Mouse (Mus musculus): ENCODE measurements around the gene Ccr10. TPM values are rescaled to one million over a fixed set of nuclear protein-coding genes. Genes with fewer than 3 reads are reported as not detected.

Ccr10 gene
- 0.18 TPM for polyA plus RNA-seq (2012; fragmentation: generic; extraction: Trizol)
- long read RNA-seq, experiment 1 = 0 reads
- long read RNA-seq, experiment 2 = 0 reads

- Histone ChIP-seq H3K27me3 (ENCODE audit: control insufficient read depth, insufficient read depth, insufficient read length) (no peaks in the 10 kb centered on the region), H3K79me2 (ENCODE audit: control insufficient read depth, insufficient read depth) (peaks cover 9% of the 10 kb centered on the region), H3K4me3 (ENCODE audit: insufficient read depth, poor library complexity, severe bottlenecking) (peak within 1 kb of the TSS; percentile 29), H3ac (ENCODE audit: control insufficient read depth, insufficient read length, low read depth) (no peak within 1 kb of the TSS), H3K79me3 (ENCODE audit: low read depth) (peaks cover 4% of the 10 kb centered on the region), H3K36me3 (ENCODE audit: control insufficient read depth, insufficient read depth) (no peaks in the 10 kb centered on the region)
- no peak for TF ChIP-seq CEBPB (IDR thresholded peaks at IDR 0.05; ENCODE audit: low read depth)
Measured at GRCm38 (mm10) chr11:101174851-101175628, at the start of gene Ccr10. Ccr10 (minus strand) TSS chr11:101175443.

GRCm38 (mm10) chr11:101224337-101224736 is 49.1 kb upstream of the Ccr10 start:
- Histone ChIP-seq H3K79me3 (ENCODE audit: low read depth) (no peaks in the 10 kb centered on the region), H3ac (ENCODE audit: control insufficient read depth, insufficient read length, low read depth) (no peak overlapping the region), H3K4me3 (ENCODE audit: insufficient read depth, poor library complexity, severe bottlenecking) (no peak overlapping the region), H3K36me3 (ENCODE audit: control insufficient read depth, insufficient read depth) (no peaks in the 10 kb centered on the region), H3K79me2 (ENCODE audit: control insufficient read depth, insufficient read depth) (peaks cover 19% of the 10 kb centered on the region), H3K27me3 (ENCODE audit: control insufficient read depth, insufficient read depth, insufficient read length) (no peaks in the 10 kb centered on the region)
- no peak for TF ChIP-seq FOSL1 (IDR thresholded peaks at IDR 0.05; ENCODE audit: insufficient read depth, low read length, poor library complexity, severe bottlenecking)
- no peak for TF ChIP-seq MYOD1 (IDR thresholded peaks at IDR 0.05; ENCODE audit: control insufficient read depth, insufficient read length, low read depth)
- no peak for TF ChIP-seq USF1 (IDR thresholded peaks at IDR 0.05; ENCODE audit: low read depth)
- no peak for TF ChIP-seq MAX (IDR thresholded peaks at IDR 0.05)
- no peak for TF ChIP-seq CTCF (IDR thresholded peaks at IDR 0.05; ENCODE audit: control insufficient read depth, insufficient read depth, insufficient read length)
- TF ChIP-seq MYOG (IDR thresholded peaks at IDR 0.05; ENCODE audit: control insufficient read depth, extremely low read depth, insufficient read length) = no peak
- no peak for TF ChIP-seq CEBPB (IDR thresholded peaks at IDR 0.05; ENCODE audit: low read depth)

- Histone ChIP-seq H3K4me3 (ENCODE audit: insufficient read depth, poor library complexity, severe bottlenecking) (no peak overlapping the region), H3ac (ENCODE audit: control insufficient read depth, insufficient read length, low read depth) (no peak overlapping the region), H3K79me3 (ENCODE audit: low read depth) (no peaks in the 10 kb centered on the region), H3K27me3 (ENCODE audit: control insufficient read depth, insufficient read depth, insufficient read length) (no peaks in the 10 kb centered on the region), H3K79me2 (ENCODE audit: control insufficient read depth, insufficient read depth) (peaks cover 19% of the 10 kb centered on the region), H3K36me3 (ENCODE audit: control insufficient read depth, insufficient read depth) (peaks cover 5% of the 10 kb centered on the region)
- TF ChIP-seq MYOD1 (IDR thresholded peaks at IDR 0.05; ENCODE audit: control insufficient read depth, insufficient read length, low read depth) = peak; percentile 19
- no peak for TF ChIP-seq CTCF (IDR thresholded peaks at IDR 0.05; ENCODE audit: control insufficient read depth, insufficient read depth, insufficient read length)
- TF ChIP-seq FOSL1 (IDR thresholded peaks at IDR 0.05; ENCODE audit: insufficient read depth, low read length, poor library complexity, severe bottlenecking) = no peak
- no peak for TF ChIP-seq MYOG (IDR thresholded peaks at IDR 0.05; ENCODE audit: control insufficient read depth, extremely low read depth, insufficient read length)
- no peak for TF ChIP-seq MAX (IDR thresholded peaks at IDR 0.05)
- no peak for TF ChIP-seq USF1 (IDR thresholded peaks at IDR 0.05; ENCODE audit: low read depth)
Measured at GRCm38 (mm10) chr11:101221306-101221986, 46.2 kb upstream of the Ccr10 start.

- Histone ChIP-seq H3K79me2 (ENCODE audit: control insufficient read depth, insufficient read depth) (peaks cover 18% of the 10 kb centered on the region), H3K4me3 (ENCODE audit: insufficient read depth, poor library complexity, severe bottlenecking) (no peak overlapping the region), H3ac (ENCODE audit: control insufficient read depth, insufficient read length, low read depth) (no peak overlapping the region), H3K27me3 (ENCODE audit: control insufficient read depth, insufficient read depth, insufficient read length) (no peaks in the 10 kb centered on the region), H3K36me3 (ENCODE audit: control insufficient read depth, insufficient read depth) (peaks cover 5% of the 10 kb centered on the region), H3K79me3 (ENCODE audit: low read depth) (no peaks in the 10 kb centered on the region)
- TF ChIP-seq MYOD1 (IDR thresholded peaks at IDR 0.05; ENCODE audit: control insufficient read depth, insufficient read length, low read depth) = no peak
- no peak for TF ChIP-seq CTCF (IDR thresholded peaks at IDR 0.05; ENCODE audit: control insufficient read depth, insufficient read depth, insufficient read length)
- TF ChIP-seq MAX (IDR thresholded peaks at IDR 0.05) = no peak
- TF ChIP-seq FOSL1 (IDR thresholded peaks at IDR 0.05; ENCODE audit: insufficient read depth, low read length, poor library complexity, severe bottlenecking) = no peak
- TF ChIP-seq USF1 (IDR thresholded peaks at IDR 0.05; ENCODE audit: low read depth) = no peak
- TF ChIP-seq MYOG (IDR thresholded peaks at IDR 0.05; ENCODE audit: control insufficient read depth, extremely low read depth, insufficient read length) = no peak
- no peak for TF ChIP-seq CEBPB (IDR thresholded peaks at IDR 0.05; ENCODE audit: low read depth)
Measured at GRCm38 (mm10) chr11:101220853-101221252, 45.6 kb upstream of the Ccr10 start.

GRCm38 (mm10) chr11:101218436-101219055 is 43.3 kb upstream of the Ccr10 start:
- Histone ChIP-seq H3ac (ENCODE audit: control insufficient read depth, insufficient read length, low read depth) (no peak overlapping the region), H3K4me3 (ENCODE audit: insufficient read depth, poor library complexity, severe bottlenecking) (no peak overlapping the region), H3K79me3 (ENCODE audit: low read depth) (no peaks in the 10 kb centered on the region), H3K36me3 (ENCODE audit: control insufficient read depth, insufficient read depth) (peaks cover 14% of the 10 kb centered on the region), H3K27me3 (ENCODE audit: control insufficient read depth, insufficient read depth, insufficient read length) (no peaks in the 10 kb centered on the region), H3K79me2 (ENCODE audit: control insufficient read depth, insufficient read depth) (peaks cover 7% of the 10 kb centered on the region)
- TF ChIP-seq CEBPB (IDR thresholded peaks at IDR 0.05; ENCODE audit: low read depth) (no peak), FOSL1 (IDR thresholded peaks at IDR 0.05; ENCODE audit: insufficient read depth, low read length, poor library complexity, severe bottlenecking) (no peak), CTCF (IDR thresholded peaks at IDR 0.05; ENCODE audit: control insufficient read depth, insufficient read depth, insufficient read length) (no peak), MAX (IDR thresholded peaks at IDR 0.05) (no peak), MYOD1 (IDR thresholded peaks at IDR 0.05; ENCODE audit: control insufficient read depth, insufficient read length, low read depth) (no peak), USF1 (IDR thresholded peaks at IDR 0.05; ENCODE audit: low read depth) (no peak), MYOG (IDR thresholded peaks at IDR 0.05; ENCODE audit: control insufficient read depth, extremely low read depth, insufficient read length) (no peak)
